Mouse (Mus musculus) 416B (cell line): ENCODE data around the gene Zfp467.
A peak's percentile ranks its signal among the peaks of the same experiment; 100 is the strongest.

Source experiments
- DNase-seq: peaks from one replicate; pipeline ENCODE4 v3.0.0; 2011; ENCODE audit warnings: low read depth

Zfp467 gene

GRCm38 (mm10) chr6:48411193-48412092 is 34.2 kb downstream of the Zfp467 start:
- no peak for DNase-seq

- peak; percentile 30 for DNase-seq
Observed at GRCm38 (mm10) chr6:48410551-48410950, 35.1 kb downstream of the Zfp467 start.

- no peak for DNase-seq
Observed at GRCm38 (mm10) chr6:48409726-48410343, 35.8 kb downstream of the Zfp467 start.

- no peak for DNase-seq
Observed at GRCm38 (mm10) chr6:48404071-48404470, 41.6 kb downstream of the Zfp467 start.

GRCm38 (mm10) chr6:48399906-48400305 is 45.7 kb downstream of the Zfp467 start:
- DNase-seq = no peak

- DNase-seq = no peak
Observed at GRCm38 (mm10) chr6:48397336-48397735, 48.3 kb downstream of the Zfp467 start.

- no peak for DNase-seq
Observed at GRCm38 (mm10) chr6:48396686-48397085, 48.9 kb downstream of the Zfp467 start.

GRCm38 (mm10) chr6:48396008-48396595 is 49.5 kb downstream of the Zfp467 start:
- no peak for DNase-seq

- DNase-seq = no peak
Observed at GRCm38 (mm10) chr6:48395105-48396007, 50.3 kb downstream of the Zfp467 start, which contains the start of gene Krba1. Gene Krba1 (plus strand): TSS chr6:48395586.

GRCm38 (mm10) chr6:48393811-48394210 is 51.8 kb downstream of the Zfp467 start:
- peak; percentile 39 for DNase-seq

GRCm38 (mm10) chr6:48388221-48388620 is 57.4 kb downstream of the Zfp467 start:
- no peak for DNase-seq
